Mouse (Mus musculus) bone marrow macrophage, adult 2 months (primary cell): Measurements from ENCODE around the gene Camk1g.

ENCODE experiments used
- CTCF ChIP-seq: IDR thresholded peaks from 2 replicates; pipeline ENCODE4 v1.5.1; 2012; ENCODE audit warnings: low read depth, mild to moderate bottlenecking, low read length, moderate library complexity
- POLR2A ChIP-seq: IDR thresholded peaks from 2 replicates; pipeline ENCODE4 v1.6.1; 2012; ENCODE audit warnings: mild to moderate bottlenecking, low read depth, low read length, borderline replicate concordance

DNA sequence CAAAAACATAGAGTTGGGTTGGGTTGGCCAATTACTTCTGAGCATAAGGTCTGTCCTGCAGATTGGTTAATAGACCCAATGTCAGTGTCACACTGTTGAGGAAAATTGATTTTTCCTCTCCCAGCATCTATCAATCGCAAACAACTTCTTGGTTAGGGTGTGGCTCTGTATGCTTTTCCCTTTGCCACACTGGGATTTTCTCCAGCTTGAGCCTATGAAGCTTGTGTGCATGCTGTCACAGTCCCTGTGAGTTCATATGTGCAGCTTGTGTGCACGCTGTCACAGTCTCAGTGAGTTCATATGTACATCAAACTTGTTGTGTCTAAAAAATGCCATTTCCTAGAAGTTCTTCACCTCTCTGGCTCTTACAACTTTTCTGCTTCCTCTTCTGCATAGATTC lies 63.3 kb downstream of the Camk1g start:
- TF ChIP-seq CTCF (no peak), POLR2A (no peak)
